Mouse (Mus musculus) cerebellum, adult 2 months (tissue): Measurements from ENCODE around the gene Carhsp1.

Experiments used
- CTCF ChIP-seq: fragments of 200-500 bp; IDR thresholded peaks from 2 replicates; pipeline ENCODE4 v1.5.1; 2011; ENCODE audit warnings: low read depth, mild to moderate bottlenecking, control low read depth, low read length, moderate library complexity, borderline replicate concordance; ENCODE audit not compliant: insufficient read depth
- POLR2A ChIP-seq: fragments of 200-500 bp; IDR thresholded peaks from 2 replicates; pipeline ENCODE4 v1.6.1; 2011; ENCODE audit warnings: low read length, control low read depth, borderline replicate concordance; ENCODE audit not compliant: insufficient read depth

DNA sequence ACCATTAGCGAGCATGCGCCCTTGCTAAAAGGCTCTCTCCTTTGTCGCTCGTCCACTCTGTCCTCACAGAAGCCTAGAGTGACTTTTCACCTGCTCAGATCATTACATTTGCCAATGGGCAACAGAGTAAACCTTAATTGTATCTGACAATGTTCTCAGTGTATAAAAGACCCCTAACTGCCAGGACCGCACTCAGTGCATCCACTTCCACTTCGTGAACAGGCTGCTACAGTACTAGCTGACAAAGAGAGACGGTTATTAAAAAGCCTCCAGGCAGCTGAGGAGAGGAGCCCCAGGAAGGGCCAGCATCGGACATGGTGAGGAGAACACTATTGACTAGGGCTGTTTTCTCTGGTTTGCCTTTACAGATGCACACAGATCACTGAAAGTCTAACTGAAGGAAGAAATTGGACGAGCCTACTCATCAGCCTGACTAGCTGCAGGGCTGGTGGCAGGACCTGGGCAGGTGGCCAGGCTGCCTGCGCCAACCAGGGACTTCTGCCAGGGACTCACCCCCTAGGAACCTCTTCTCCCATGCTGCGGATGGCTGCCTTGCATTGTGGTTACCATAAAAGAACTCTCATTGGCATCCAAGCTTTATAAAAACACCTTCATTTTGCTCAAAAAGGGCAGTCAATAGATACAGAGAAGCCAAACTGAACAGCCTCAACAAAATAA lies 18.2 kb upstream of the Carhsp1 start:
- TF ChIP-seq CTCF (no peak), POLR2A (no peak)
